Mouse (Mus musculus): ENCODE measurements around the gene Rap1gds1.

- TF ChIP-seq POLR2A (IDR thresholded peaks at IDR 0.05; ENCODE audit: low read depth, low read length) = no peak
- TF ChIP-seq CTCF (IDR thresholded peaks at IDR 0.05; ENCODE audit: extremely low read depth, insufficient read depth, insufficient read length, insufficient replicate concordance) = no peak
Observed at GRCm38 (mm10) chr3:139112335-139112973, 37.5 kb upstream of the Rap1gds1 start.
